ENCODE assay signal across 9 mouse cellular contexts in genomic region chr5:111055507-111055906, GRCm38 (mm10).
DNase-seq lines count a peak whose midpoint lies in the region; ATAC-seq lines count a peak whose summit lies in the region.
"Had no signal": no experiment of that assay in that cellular context is flagged by ENCODE, and none has a peak within 500 bp of the region (broad histone marks: within the 10 kb centered on the region; RNA-seq: fewer than 3 reads in every experiment).

No protein-coding gene starts in this region.

- H3K36me3 ChIP-seq in hindbrain, embryonic 10.5 days, result no peaks in the 10 kb centered on the region
- H3K36me3 ChIP-seq: heart, embryonic 13.5 days had no signal

- H3K27ac ChIP-seq in hindbrain, embryonic 10.5 days, result peak overlapping the region; percentile 83
- H3K27ac ChIP-seq: heart, embryonic 13.5 days had no signal

- no peaks in the 10 kb centered on the region for H3K9me3 ChIP-seq in hindbrain, embryonic 10.5 days

- 70% methylated on average over 8 of the region's 8 CpGs for WGBS in hindbrain, embryonic 10.5 days

- DNase-seq in layer of hippocampus, adult 9-10 months (ENCODE audit: low spot score), result peak; percentile 11
- DNase-seq in layer of hippocampus, postnatal 25 days (ENCODE audit: extremely low spot score in 1 of 2, low spot score in 1 of 2), result no peak
- DNase-seq in adipocyte (ENCODE audit: low spot score), result peak; percentile 12
- DNase-seq in hindbrain, embryonic 10.5 days (ENCODE audit: low spot score), result no peak
- peak; percentile 42 for DNase-seq in naive thymus-derived CD4-positive, alpha-beta T cell, adult 2 months (ENCODE audit: low read depth)
- no peak for DNase-seq in adrenal gland, adult 2 months

- peak overlapping the region; percentile 9; the same call in 1 of the 2 replicates for H3K4me3 ChIP-seq in hindbrain, embryonic 10.5 days
- H3K4me3 ChIP-seq: heart, embryonic 13.5 days had no signal

- no peaks in the 10 kb centered on the region for H3K27me3 ChIP-seq in hindbrain, embryonic 10.5 days (ENCODE audit: insufficient read depth, poor library complexity, severe bottlenecking)

- ATAC-seq in granulocyte monocyte progenitor cell, adult 5-6 weeks (replicated peaks; ENCODE audit: poor library complexity, severe bottlenecking), result no peak
- ATAC-seq in monocyte, adult 5-6 weeks (replicated peaks; ENCODE audit: insufficient number of reproducible peaks, low FRiP score, low TSS enrichment, poor library complexity, severe bottlenecking), result no peak

- H3K4me1 ChIP-seq in hindbrain, embryonic 10.5 days (replicated peaks), result peaks cover 69% of the 10 kb centered on the region

Comparison
In these comparisons a context has a peak if more than half of its experiments do, and no peak if none do; other contexts are left out.
1. DNase-seq: peak in layer of hippocampus, adult 9-10 months (single experiment), adipocyte (single experiment) and naive thymus-derived CD4-positive, alpha-beta T cell, adult 2 months (single experiment); none in layer of hippocampus, postnatal 25 days (0 of 2), hindbrain, embryonic 10.5 days (single experiment) and adrenal gland, adult 2 months (single experiment).